Mouse (Mus musculus): ENCODE measurements around the gene Atp5k.

DNA sequence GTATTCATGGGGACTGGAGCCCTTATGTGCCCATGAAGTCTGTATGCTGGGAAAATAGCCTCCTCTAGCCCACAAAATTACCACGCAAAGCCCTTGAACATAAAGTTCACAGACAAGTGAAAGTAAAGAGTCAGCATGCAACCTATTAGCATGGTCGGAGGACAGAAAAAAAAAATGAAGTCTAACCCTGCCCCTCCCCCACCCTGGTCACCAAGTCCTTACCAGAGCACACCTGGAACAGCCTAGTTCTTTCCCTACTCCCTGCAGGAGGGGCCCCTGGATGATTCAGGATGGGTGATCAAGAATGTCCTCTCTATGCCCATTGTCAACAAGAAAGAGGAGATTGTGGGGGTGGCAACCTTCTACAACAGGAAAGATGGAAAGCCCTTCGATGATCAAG is 11.5 kb downstream of the Atp5k start:
- TF ChIP-seq CTCF (IDR thresholded peaks at IDR 0.05; ENCODE audit: control insufficient read depth, insufficient read depth, low read length), result no peak
- no peak for TF ChIP-seq POLR2A (IDR thresholded peaks at IDR 0.05; ENCODE audit: borderline replicate concordance, control insufficient read depth, low read depth, low read length)

All from bone marrow, adult 2 months (tissue).